Mouse (Mus musculus): ENCODE measurements at regions not wholly inside any gene's neighbourhood (a gene's known extent, or its start where the extent isn't known, plus 50 kb on each side); places are given as distances from the start of the nearest gene placed in this dataset.

- no peaks in the 10 kb centered on the region for H3K9me3 ChIP-seq (replicated peaks; ENCODE audit: control insufficient read depth, insufficient read depth, low read length, poor library complexity, severe bottlenecking)
- no peak overlapping the region for H3K4me3 ChIP-seq (ENCODE audit: low read depth, low read length)
- H3K9ac ChIP-seq (ENCODE audit: low read depth, poor library complexity, severe bottlenecking) = no peak overlapping the region
- no peaks in the 10 kb centered on the region for H3K4me1 ChIP-seq (ENCODE audit: control insufficient read depth, insufficient read depth, low read length)
- H3K36me3 ChIP-seq (ENCODE audit: control insufficient read depth, insufficient read depth, low read length, poor library complexity, severe bottlenecking) = no peaks in the 10 kb centered on the region
- TF ChIP-seq CTCF (IDR thresholded peaks at IDR 0.05; ENCODE audit: low read depth, low read length) (no peak), POLR2A (IDR thresholded peaks at IDR 0.05; ENCODE audit: insufficient read depth, low read length) (no peak), EP300 (IDR thresholded peaks at IDR 0.05; ENCODE audit: insufficient read depth, low read depth, low read length) (no peak)
- H3K27me3 ChIP-seq (ENCODE audit: control insufficient read depth, insufficient read depth, low read length, poor library complexity, severe bottlenecking) = no peaks in the 10 kb centered on the region
- H3K27ac ChIP-seq (ENCODE audit: insufficient read depth, low read length) = no peak overlapping the region
These were observed 195.4 kb upstream of the Gm10306 start for GRCm38 (mm10) chr4:94360810-94361527.

DNA sequence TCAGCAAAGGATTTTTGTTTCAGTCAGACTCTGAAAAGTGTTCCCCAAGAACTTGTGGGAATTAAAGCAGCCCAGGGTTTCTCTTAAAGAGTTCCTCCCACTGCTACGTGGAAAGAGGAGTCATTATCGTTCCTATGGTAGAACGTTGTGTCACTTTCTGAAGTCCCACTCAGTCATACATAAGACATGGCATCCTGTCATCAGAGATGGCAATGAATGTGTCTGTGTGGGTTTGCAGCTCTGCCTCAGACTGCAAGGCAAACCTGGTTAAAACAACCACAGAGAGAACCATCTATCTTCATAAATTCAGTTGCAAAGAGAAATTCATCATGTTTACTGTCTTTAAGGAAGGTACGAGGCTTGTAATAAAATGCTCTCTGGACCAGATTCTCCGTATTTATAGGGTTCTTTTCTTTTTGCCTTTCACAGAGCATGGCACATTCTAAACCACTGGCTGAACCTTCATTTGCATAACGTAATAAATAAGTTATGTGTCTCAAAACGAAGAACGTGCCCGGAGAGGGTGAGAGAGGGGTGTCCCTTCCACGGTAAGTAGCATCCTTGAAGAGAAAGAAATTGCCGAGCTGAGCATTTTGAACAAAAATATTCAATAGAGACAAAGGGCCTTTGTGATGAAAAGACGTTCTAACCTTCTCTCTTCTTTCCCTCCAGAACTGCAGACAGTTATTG, 194.7 kb upstream of the Gm10306 start:
- Histone ChIP-seq H3K9me3 (replicated peaks; ENCODE audit: control insufficient read depth, insufficient read depth, low read length, poor library complexity, severe bottlenecking) (no peaks in the 10 kb centered on the region), H3K9ac (ENCODE audit: low read depth, poor library complexity, severe bottlenecking) (no peak overlapping the region), H3K4me1 (ENCODE audit: control insufficient read depth, insufficient read depth, low read length) (no peaks in the 10 kb centered on the region), H3K27me3 (ENCODE audit: control insufficient read depth, insufficient read depth, low read length, poor library complexity, severe bottlenecking) (no peaks in the 10 kb centered on the region), H3K27ac (ENCODE audit: insufficient read depth, low read length) (no peak overlapping the region), H3K36me3 (ENCODE audit: control insufficient read depth, insufficient read depth, low read length, poor library complexity, severe bottlenecking) (no peaks in the 10 kb centered on the region), H3K4me3 (ENCODE audit: low read depth, low read length) (no peak overlapping the region)
- TF ChIP-seq EP300 (IDR thresholded peaks at IDR 0.05; ENCODE audit: insufficient read depth, low read depth, low read length) = no peak
- TF ChIP-seq CTCF (IDR thresholded peaks at IDR 0.05; ENCODE audit: low read depth, low read length) = no peak
- TF ChIP-seq POLR2A (IDR thresholded peaks at IDR 0.05; ENCODE audit: insufficient read depth, low read length) = no peak

- Histone ChIP-seq H3K36me3 (ENCODE audit: control insufficient read depth, insufficient read depth, low read length, poor library complexity, severe bottlenecking) (no peaks in the 10 kb centered on the region), H3K4me3 (ENCODE audit: low read depth, low read length) (no peak overlapping the region), H3K9me3 (replicated peaks; ENCODE audit: control insufficient read depth, insufficient read depth, low read length, poor library complexity, severe bottlenecking) (no peaks in the 10 kb centered on the region), H3K27me3 (ENCODE audit: control insufficient read depth, insufficient read depth, low read length, poor library complexity, severe bottlenecking) (no peaks in the 10 kb centered on the region), H3K27ac (ENCODE audit: insufficient read depth, low read length) (no peak overlapping the region), H3K4me1 (ENCODE audit: control insufficient read depth, insufficient read depth, low read length) (no peaks in the 10 kb centered on the region), H3K9ac (ENCODE audit: low read depth, poor library complexity, severe bottlenecking) (no peak overlapping the region)
- TF ChIP-seq POLR2A (IDR thresholded peaks at IDR 0.05; ENCODE audit: insufficient read depth, low read length) (no peak), EP300 (IDR thresholded peaks at IDR 0.05; ENCODE audit: insufficient read depth, low read depth, low read length) (no peak), CTCF (IDR thresholded peaks at IDR 0.05; ENCODE audit: low read depth, low read length) (no peak)
These were observed 191.0 kb upstream of the Gm10306 start for GRCm38 (mm10) chr4:94365375-94365774.

GRCm38 (mm10) chr4:94367174-94367573, 189.2 kb upstream of the Gm10306 start:
- Histone ChIP-seq H3K9me3 (replicated peaks; ENCODE audit: control insufficient read depth, insufficient read depth, low read length, poor library complexity, severe bottlenecking) (no peaks in the 10 kb centered on the region), H3K4me3 (ENCODE audit: low read depth, low read length) (no peak overlapping the region), H3K36me3 (ENCODE audit: control insufficient read depth, insufficient read depth, low read length, poor library complexity, severe bottlenecking) (no peaks in the 10 kb centered on the region), H3K27ac (ENCODE audit: insufficient read depth, low read length) (no peak overlapping the region), H3K27me3 (ENCODE audit: control insufficient read depth, insufficient read depth, low read length, poor library complexity, severe bottlenecking) (no peaks in the 10 kb centered on the region), H3K4me1 (ENCODE audit: control insufficient read depth, insufficient read depth, low read length) (no peaks in the 10 kb centered on the region), H3K9ac (ENCODE audit: low read depth, poor library complexity, severe bottlenecking) (no peak overlapping the region)
- TF ChIP-seq EP300 (IDR thresholded peaks at IDR 0.05; ENCODE audit: insufficient read depth, low read depth, low read length) (no peak), CTCF (IDR thresholded peaks at IDR 0.05; ENCODE audit: low read depth, low read length) (no peak), POLR2A (IDR thresholded peaks at IDR 0.05; ENCODE audit: insufficient read depth, low read length) (no peak)

GRCm38 (mm10) chr4:94370981-94371380, 185.4 kb upstream of the Gm10306 start:
- Histone ChIP-seq H3K9me3 (replicated peaks; ENCODE audit: control insufficient read depth, insufficient read depth, low read length, poor library complexity, severe bottlenecking) (no peaks in the 10 kb centered on the region), H3K9ac (ENCODE audit: low read depth, poor library complexity, severe bottlenecking) (no peak overlapping the region), H3K27ac (ENCODE audit: insufficient read depth, low read length) (no peak overlapping the region), H3K4me3 (ENCODE audit: low read depth, low read length) (no peak overlapping the region), H3K4me1 (ENCODE audit: control insufficient read depth, insufficient read depth, low read length) (no peaks in the 10 kb centered on the region), H3K36me3 (ENCODE audit: control insufficient read depth, insufficient read depth, low read length, poor library complexity, severe bottlenecking) (no peaks in the 10 kb centered on the region), H3K27me3 (ENCODE audit: control insufficient read depth, insufficient read depth, low read length, poor library complexity, severe bottlenecking) (no peaks in the 10 kb centered on the region)
- TF ChIP-seq EP300 (IDR thresholded peaks at IDR 0.05; ENCODE audit: insufficient read depth, low read depth, low read length) (no peak), POLR2A (IDR thresholded peaks at IDR 0.05; ENCODE audit: insufficient read depth, low read length) (no peak), CTCF (IDR thresholded peaks at IDR 0.05; ENCODE audit: low read depth, low read length) (no peak)

- Histone ChIP-seq H3K27ac (ENCODE audit: insufficient read depth, low read length) (no peak overlapping the region), H3K27me3 (ENCODE audit: control insufficient read depth, insufficient read depth, low read length, poor library complexity, severe bottlenecking) (no peaks in the 10 kb centered on the region), H3K9ac (ENCODE audit: low read depth, poor library complexity, severe bottlenecking) (no peak overlapping the region), H3K9me3 (replicated peaks; ENCODE audit: control insufficient read depth, insufficient read depth, low read length, poor library complexity, severe bottlenecking) (no peaks in the 10 kb centered on the region), H3K36me3 (ENCODE audit: control insufficient read depth, insufficient read depth, low read length, poor library complexity, severe bottlenecking) (no peaks in the 10 kb centered on the region), H3K4me1 (ENCODE audit: control insufficient read depth, insufficient read depth, low read length) (no peaks in the 10 kb centered on the region), H3K4me3 (ENCODE audit: low read depth, low read length) (no peak overlapping the region)
- TF ChIP-seq CTCF (IDR thresholded peaks at IDR 0.05; ENCODE audit: low read depth, low read length) (no peak), POLR2A (IDR thresholded peaks at IDR 0.05; ENCODE audit: insufficient read depth, low read length) (no peak), EP300 (IDR thresholded peaks at IDR 0.05; ENCODE audit: insufficient read depth, low read depth, low read length) (no peak)
These were observed 180.1 kb upstream of the Gm10306 start for GRCm38 (mm10) chr4:94376256-94376655.

Data from ES-Bruce4 (cell line).